Mouse (Mus musculus) spleen, adult 2 months (tissue): ENCODE results near the gene Rbm42.
A peak's percentile ranks its signal among the peaks of the same experiment; 100 is the strongest.

ENCODE experiments used
- CTCF ChIP-seq: fragments of 200-500 bp; IDR thresholded peaks from 2 replicates; pipeline ENCODE4 v1.5.1; 2011; ENCODE audit warnings: mild to moderate bottlenecking, inconsistent platforms; ENCODE audit not compliant: insufficient read depth, insufficient read length, insufficient replicate concordance; ENCODE audit errors: extremely low read depth
- POLR2A ChIP-seq: fragments of 200-500 bp; IDR thresholded peaks from 2 replicates; pipeline ENCODE4 v1.6.1; 2011; ENCODE audit warnings: low read depth, low read length, inconsistent platforms

GRCm38 (mm10) chr7:30619202-30619601 is 30.9 kb downstream of the Rbm42 start:
- peak; percentile 32; the same call in 1 of the 2 replicates for TF ChIP-seq CTCF
- TF ChIP-seq POLR2A: no peak
